Mouse (Mus musculus) lung, postnatal 14 days (tissue): Measurements from ENCODE around the gene Rex1bd.

Source experiments
- DNase-seq: peaks from one replicate; pipeline ENCODE4 v3.0.0; 2021

Rex1bd gene

GRCm38 (mm10) chr8:70501820-70502529, 4.6 kb downstream of the Rex1bd start:
- DNase-seq: no peak

DNA sequence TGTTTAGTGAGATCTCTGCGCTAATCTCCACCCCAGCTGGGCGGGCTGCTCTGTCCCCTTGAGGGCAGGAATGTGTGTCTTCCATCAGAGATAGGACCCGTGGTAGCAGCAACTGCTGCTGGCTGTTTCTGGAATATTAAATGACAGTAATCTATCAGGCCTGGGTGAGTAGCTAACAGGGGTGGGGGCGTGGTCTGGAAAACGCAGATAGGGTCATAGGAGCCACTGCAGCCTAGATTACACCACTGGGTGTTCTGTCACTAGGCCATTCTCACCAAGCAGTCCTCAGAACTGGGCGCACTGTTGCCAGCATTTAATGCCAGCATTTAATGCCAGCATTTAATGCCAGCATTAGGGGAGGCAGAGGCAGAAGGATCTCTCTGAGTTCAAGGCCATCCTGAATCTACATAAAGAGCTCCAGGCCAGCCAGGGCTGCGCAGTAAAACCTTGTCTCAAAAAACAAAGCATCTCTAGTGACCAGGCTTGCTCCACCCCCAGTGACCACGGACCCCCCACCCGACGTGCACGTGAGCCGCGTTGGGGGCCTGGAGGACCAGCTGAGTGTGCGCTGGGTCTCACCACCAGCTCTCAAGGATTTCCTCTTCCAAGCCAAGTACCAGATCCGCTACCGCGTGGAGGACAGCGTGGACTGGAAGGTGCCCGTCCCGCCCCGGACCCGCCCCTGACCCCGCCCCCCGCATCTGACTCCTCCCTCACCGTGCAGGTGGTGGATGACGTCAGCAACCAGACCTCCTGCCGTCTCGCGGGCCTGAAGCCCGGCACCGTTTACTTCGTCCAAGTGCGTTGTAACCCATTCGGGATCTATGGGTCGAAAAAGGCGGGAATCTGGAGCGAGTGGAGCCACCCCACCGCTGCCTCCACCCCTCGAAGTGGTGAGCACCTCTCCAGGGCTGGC, 5.9 kb downstream of the Rex1bd start:
- no peak for DNase-seq

DNA sequence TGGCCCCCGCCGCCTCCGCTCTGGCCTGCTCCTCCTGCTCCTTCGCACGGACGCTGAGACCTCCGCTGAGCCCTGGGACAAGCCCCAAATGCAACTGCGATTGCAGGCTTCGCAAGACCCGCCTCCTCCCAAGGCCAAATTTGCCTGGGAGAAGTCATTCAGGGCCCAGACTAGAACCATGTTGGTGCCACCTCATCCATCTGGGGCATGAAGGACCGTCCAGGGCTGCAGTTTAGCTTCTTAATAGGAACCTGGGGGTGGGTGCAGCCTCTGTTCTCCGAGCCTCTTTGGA, 10.8 kb downstream of the Rex1bd start:
- no peak for DNase-seq

DNA sequence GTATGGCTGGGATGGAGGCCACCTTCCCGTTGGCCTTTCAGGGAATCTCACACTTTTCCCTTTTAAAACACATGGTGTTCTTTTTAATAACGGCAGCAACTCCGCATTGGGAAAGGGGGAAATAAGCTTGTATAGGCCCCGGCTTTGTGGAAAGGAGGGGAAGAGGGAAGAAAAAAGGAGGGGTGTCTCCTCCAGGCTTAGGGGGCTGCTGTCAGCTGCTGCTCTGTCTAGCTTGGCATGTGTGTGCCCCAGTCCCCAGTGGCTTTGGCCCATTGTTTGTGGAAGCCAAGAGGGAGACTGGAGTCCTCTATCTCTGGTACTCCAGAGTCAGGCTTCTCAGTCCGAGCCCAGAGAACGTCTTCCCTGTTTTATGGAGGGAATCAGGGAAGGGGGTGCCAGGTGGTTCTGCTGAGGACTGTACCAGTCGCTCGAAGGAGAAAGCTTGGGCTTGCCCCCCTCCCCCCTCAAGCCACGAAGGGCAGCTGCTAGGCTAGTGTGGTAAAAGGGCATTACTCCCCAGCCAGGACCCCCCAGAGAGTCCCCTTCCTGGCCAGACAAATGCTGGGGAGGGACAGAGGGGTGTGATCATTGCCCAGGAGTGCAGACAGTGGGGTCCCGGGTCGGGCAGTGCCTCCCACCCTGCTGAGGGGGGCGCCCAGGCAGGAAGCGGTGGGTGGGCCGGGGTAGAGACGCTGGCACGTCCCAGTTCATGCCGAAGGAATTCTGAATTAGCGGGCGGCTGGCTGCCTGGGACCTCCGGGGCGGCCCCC, 11.4 kb downstream of the Rex1bd start:
- DNase-seq: no peak

DNA sequence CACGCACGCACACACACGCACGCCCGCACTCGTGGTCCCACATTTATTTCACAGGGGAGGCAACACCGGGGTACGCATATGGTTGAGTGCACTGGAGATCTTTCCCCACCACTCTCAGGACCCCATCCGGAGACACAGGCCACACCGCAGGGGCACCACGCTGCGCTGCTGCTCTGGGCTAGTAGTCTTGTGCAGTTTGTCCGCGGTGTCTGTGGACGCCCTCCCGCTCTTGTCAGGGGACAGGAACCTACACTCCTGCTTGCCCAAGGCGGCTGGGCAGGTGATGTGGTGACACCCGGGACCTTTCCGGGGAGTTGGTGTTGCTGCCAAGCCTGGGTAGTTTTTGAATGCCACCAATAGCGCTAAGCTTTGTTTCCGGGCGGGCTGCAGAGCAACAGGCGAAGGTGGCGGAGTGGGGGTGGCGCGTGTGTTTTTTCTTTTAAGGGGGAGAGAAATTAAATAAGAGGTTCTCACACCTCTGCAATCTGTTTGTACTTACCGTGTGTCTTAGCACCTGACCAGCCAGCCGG, 12.1 kb downstream of the Rex1bd start:
- DNase-seq: no peak

DNA sequence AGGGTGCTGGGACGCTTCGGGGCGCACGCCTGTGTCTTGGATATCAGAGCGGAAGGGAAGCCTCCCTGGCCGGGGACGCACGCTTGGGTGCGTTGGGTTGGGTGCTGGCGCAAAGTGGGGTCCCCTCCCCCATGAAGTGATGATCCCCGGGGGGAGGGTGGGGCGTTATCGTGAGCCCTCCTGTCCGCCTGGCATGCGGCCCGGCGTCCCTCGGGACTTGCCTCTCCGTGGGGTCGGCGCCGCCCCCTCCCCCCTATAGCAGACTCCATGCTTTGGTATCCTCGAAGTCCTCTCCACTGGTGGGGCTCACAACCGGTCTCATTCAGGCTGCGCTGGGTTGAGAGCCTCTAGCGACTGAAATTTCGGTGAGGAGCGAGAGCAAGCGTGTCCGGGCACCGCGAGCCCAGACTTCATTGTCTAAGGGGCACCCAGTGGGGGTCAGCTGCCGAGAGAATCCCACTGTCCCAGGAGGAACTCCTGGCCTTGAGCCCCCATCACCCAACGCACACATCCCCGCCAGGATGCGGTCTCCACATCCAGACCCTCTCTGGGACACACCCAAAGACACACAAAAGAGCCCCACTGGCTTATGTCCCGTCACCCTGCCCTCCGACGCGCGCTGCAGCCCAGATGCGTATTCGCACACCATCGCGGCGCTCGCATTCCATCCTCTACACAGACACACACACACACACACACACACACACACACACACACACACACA, 12.7 kb downstream of the Rex1bd start:
- no peak for DNase-seq

- no peak for DNase-seq
These were observed 13.6 kb downstream of the Rex1bd start, which contains the start of gene Crlf1 for GRCm38 (mm10) chr8:70492664-70493640. Crlf1 (plus strand) TSS chr8:70493158.

DNA sequence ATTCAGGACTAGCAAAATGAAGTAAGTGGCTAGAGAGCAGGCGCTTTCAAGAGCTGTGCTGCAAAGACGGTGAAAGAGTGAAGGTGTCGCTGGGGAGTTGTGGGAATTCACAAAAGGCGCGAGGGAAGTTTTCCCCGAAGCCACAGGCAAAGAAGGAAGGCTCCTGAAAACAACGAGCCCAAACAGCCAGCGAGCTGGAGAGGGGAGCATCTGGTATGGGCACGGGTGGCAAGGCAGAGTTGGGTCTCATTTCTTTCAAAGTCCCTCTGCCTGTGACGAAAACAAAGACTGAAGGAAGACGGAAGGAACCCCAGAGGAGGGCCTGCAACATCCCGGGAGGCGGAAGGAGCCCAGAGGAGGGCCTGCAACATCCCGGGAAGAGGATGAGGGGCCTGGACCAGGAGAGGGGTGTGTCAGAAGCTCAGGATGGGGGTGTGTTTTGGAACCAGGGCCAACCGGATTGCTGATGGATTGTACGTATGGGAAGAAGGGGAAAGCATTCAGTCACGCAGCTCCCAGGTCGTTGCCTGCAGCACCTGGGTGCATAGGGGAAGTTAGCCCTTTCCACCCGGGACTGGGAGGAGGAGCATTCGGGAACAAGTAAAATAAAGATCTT, 15.6 kb downstream of the Rex1bd start:
- DNase-seq: no peak

DNA sequence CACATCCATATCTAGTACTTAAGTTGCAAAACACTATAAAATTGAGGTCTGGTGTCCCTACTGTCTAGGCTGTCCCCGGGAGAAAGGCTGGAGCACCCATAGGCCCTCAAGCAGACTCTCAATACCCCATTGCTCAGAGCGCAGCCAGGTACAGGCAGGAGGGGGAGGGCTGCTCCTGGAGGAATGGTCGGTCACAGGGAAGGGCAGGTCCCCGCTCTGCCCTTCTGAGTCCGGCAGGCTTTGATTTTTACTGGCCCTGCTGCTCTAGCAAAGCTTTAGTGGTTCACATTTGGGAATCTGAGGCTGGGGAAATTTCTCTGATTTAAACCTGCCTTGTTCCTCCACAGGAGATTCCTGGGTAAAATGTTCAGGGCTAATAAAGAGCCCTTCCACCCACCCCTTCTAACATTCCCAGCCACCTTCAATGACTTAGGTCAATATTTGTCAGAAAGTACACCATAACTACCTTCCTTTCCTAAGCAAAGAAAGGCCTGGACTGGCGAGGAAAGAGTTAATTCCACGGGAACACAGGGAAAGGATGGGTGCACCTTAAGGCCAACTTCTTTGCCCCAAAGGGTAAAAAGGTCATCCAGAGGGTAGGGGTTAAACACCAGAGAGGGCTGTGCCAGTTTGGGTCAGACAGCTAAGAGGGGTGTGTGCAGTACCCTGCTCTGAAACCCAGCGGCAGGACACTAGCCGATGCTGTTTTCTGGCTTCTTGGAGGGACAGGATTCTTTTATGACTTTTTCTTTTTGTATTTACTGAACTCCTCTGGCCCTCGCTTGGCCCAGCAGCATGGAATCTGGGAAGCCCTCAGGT, 16.3 kb downstream of the Rex1bd start:
- DNase-seq: no peak

DNA sequence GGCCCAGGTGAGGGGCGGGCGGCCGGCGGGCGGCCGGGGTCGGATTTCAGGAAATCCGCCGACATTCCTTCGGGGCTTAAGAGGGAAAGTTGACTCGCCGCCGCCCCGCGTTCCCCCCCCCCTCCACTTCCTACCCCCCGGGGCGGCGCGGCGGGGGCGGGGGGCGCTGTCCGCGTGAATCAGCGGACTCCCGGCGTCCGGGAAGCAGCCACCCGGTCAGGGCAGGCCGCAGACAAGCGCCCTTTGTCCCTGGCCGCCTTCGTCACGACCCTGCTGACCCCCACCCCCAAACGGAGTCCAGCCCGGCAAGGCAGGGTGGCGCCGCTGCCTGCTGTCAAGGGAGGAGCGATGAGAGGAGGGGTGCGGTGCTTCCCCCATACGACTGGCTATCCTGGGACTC, 17.0 kb downstream of the Rex1bd start:
- DNase-seq: no peak

DNA sequence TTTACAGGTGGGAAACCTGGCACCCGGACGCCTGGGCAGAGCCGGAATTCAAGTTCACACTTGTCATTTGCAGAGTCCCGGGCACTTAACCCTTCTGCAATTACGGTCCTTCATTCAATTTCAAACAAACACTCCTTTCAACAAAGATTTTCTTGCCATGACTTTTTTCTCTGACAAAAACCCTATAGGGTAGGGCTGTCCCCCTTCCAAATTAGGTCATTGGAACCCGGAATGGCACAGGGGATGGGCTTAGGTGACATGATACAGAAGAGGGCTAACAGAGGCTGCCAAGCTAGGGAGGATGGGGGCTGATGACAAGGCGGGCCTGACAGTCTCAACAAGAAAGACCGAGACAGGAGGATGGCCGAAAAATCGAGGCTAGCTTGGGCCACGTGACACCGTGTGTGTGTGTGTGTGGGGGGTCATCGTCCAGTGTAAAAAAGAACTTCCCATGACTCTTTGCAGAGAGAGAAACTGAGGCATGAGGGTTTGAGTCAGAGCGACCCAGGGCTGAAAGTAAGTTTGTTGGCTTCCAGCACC, 17.6 kb downstream of the Rex1bd start:
- DNase-seq: no peak

- DNase-seq: peak; percentile 54
These were observed 18.4 kb downstream of the Rex1bd start for GRCm38 (mm10) chr8:70487993-70488796.

GRCm38 (mm10) chr8:70486941-70487520, 19.5 kb downstream of the Rex1bd start, which contains the start of gene Tmem59l:
Tmem59l (minus strand) TSS chr8:70487358.
- no peak for DNase-seq

GRCm38 (mm10) chr8:70486191-70486681, 20.3 kb downstream of the Rex1bd start:
- no peak for DNase-seq

- no peak for DNase-seq
These were observed 23.6 kb downstream of the Rex1bd start for GRCm38 (mm10) chr8:70482943-70483342.

DNA sequence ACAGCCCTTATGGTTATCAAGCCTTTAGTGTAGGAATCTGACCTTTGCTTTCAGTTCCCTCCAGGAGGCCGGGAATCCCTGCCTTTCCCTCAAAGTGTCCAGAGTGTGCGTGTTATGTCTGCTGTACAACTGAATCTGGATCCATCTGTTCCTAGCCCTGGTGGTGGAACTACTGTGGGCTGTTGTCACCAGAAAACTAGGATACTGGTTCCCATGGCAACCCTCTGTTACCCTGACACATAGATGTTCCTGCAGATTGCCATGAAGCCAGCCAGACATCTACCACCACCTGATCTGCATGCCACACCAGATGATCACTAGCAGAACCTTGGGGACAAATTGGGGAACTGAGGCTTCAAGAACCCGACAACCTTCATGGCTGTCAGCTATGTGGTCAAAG, 24.6 kb downstream of the Rex1bd start:
- no peak for DNase-seq

DNA sequence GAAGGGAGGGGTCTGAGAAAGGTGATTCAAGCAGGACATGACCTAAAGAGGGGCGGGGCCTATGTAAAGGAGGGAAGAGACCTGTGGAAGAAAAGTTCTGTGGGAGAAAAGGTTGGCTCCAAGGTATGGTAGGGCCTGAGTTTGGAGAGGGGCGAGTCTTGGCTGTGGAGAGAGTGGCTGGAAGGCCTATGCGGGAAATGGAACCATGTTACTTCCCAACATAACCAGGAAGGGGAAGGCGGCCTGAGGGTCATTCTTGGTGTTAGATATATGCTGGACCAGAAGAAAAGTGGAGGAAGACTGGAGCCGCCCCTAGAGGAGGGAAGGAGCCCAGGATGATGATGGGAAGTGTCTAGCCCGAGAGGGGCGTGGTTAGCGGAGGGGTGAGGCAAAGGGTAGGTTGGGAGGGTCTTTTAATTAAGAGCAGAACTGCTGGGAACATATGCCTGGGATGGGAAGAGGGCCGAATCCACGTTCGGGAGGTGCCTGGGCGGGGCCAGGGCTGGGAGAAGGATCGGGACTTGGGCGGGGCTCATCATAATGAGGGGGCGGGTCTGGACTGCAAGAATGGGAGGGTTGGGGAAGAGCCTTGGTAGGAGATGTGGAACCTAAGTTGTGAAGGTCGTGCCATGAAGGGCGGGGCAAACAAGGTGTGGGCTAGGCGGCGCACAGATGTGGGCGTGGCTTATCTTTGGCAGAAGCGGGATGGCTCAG, 29.1 kb downstream of the Rex1bd start:
- no peak for DNase-seq
